Mouse (Mus musculus) heart, embryonic 16.5 days (tissue): ENCODE data around the gene Zfp933. TPM values are rescaled to one million over a fixed set of nuclear protein-coding genes. Genes with fewer than 3 reads are reported as not detected.

Experiments
- ATAC-seq: fragments of 200-750 bp; cut with Nextera tagmentation; replicated peaks from 2 replicates; pipeline ENCODE4 v1.8.0; 2017; ENCODE audit warnings: moderate number of reproducible peaks; ENCODE audit not compliant: insufficient read depth, low FRiP score; ENCODE audit errors: extremely low read depth
- H3K27ac ChIP-seq: fragments of 300-500 bp; sonication (generic); 2 replicates; pipeline ENCODE4 v1.5.1; 2014; ENCODE audit warnings: mild to moderate bottlenecking, low read length, control low read depth, moderate library complexity
- H3K27me3 ChIP-seq: fragments of 300-500 bp; sonication (generic); 2 replicates; pipeline ENCODE4 v1.6.1; 2014; ENCODE audit warnings: low read length, mixed read lengths; ENCODE audit not compliant: control insufficient read depth, insufficient read depth
- H3K36me3 ChIP-seq: fragments of 300-500 bp; sonication (generic); 2 replicates; pipeline ENCODE4 v1.6.1; 2014; ENCODE audit not compliant: control insufficient read depth, insufficient read depth
- H3K4me1 ChIP-seq: fragments of 300-500 bp; sonication (generic); 2 replicates; pipeline ENCODE4 v1.6.1; 2014; ENCODE audit warnings: low read length, mixed read lengths; ENCODE audit not compliant: control insufficient read depth, insufficient read depth
- H3K4me2 ChIP-seq: fragments of 300-500 bp; sonication (generic); 2 replicates; pipeline ENCODE4 v1.6.1; 2014; ENCODE audit warnings: low read depth, mild to moderate bottlenecking, control low read depth, low read length
- H3K4me3 ChIP-seq: fragments of 300-500 bp; sonication (generic); 2 replicates; pipeline ENCODE4 v1.5.1; 2014; ENCODE audit warnings: mild to moderate bottlenecking, control low read depth, low read length
- H3K9ac ChIP-seq: fragments of 300-500 bp; sonication (generic); 2 replicates; pipeline ENCODE4 v1.6.1; 2014; ENCODE audit warnings: low read length, control low read depth
- H3K9me3 ChIP-seq: fragments of 300-500 bp; sonication (generic); replicated peaks from 2 replicates; pipeline ENCODE4 v1.6.1; 2016; ENCODE audit warnings: low read length; ENCODE audit not compliant: control insufficient read depth
- whole genome bisulfite sequencing: fragments of 180-500 bp; shearing (Covaris S2); extraction: QIAGEN DNeasy Blood & Tissue Kit; methylation state at CpG from one replicate; pipeline ENCODE4 v1.1.7; 2014; 5-methylcytosine and 5-hydroxymethylcytosine counted together
- polyA plus RNA-seq: library from polyadenylated mRNA; unstranded; fragments of >200 nt; fragmentation: Nextera tagmentation; extraction: Ambion mirVana; gene quantifications from 2 replicates; pipeline ENCODE4 v1.2.1, GENCODE M21; 2015

The Zfp933 gene
- polyA plus RNA-seq, 1 experiment from 2014 or later = 4.7 TPM

- Histone ChIP-seq H3K27me3 (no peaks in the 10 kb centered on the region), H3K4me1 (no peaks in the 10 kb centered on the region), H3K9me3 (no peaks in the 10 kb centered on the region), H3K36me3 (peaks cover 94% of the 10 kb centered on the region), H3K4me3 (no peak overlapping the region), H3K27ac (no peak overlapping the region), H3K9ac (no peak overlapping the region), H3K4me2 (no peak overlapping the region)
- no peak; the same call in 1 of the 2 replicates for ATAC-seq
- 61% methylated on average over 6 of the region's 6 CpGs for WGBS
Observed at GRCm38 (mm10) chr4:147883041-147883440, 34.9 kb upstream of the Zfp933 start.

GRCm38 (mm10) chr4:147881792-147882191 lies 33.6 kb upstream of the Zfp933 start:
- no peak overlapping the region for H3K9ac ChIP-seq

DNA sequence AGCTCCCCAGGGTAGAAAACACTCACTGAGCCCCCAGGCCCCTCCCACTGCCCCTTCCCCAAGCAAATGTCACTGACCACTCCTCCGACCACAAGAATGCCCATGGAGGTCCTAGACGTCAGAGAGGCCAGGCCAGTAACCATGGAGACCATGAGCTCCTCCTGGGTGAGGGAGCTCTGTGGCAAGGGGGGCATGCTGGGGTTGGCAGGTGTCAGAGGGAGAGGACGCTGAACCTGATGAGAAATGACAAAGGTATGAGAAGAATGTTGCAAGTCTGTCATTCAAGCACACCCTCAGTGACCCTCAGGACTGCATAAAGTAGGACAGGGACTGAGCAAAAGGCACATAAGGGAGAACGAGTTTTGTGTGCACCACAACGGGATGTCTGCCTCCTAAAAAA lies 31.7 kb upstream of the Zfp933 start:
- 40% methylated on average over 5 of the region's 5 CpGs for WGBS
- Histone ChIP-seq H3K36me3 (peaks cover 81% of the 10 kb centered on the region), H3K27ac (no peak overlapping the region), H3K4me1 (no peaks in the 10 kb centered on the region), H3K4me2 (no peak overlapping the region), H3K27me3 (no peaks in the 10 kb centered on the region), H3K9me3 (no peaks in the 10 kb centered on the region), H3K4me3 (no peak overlapping the region), H3K9ac (no peak overlapping the region)
- no peak for ATAC-seq

More at GRCm38 (mm10) chr4:147881792-147882191, 33.6 kb upstream of the Zfp933 start:
- H3K27me3 ChIP-seq = no peaks in the 10 kb centered on the region
- no peak overlapping the region for H3K27ac ChIP-seq
- no peaks in the 10 kb centered on the region for H3K4me1 ChIP-seq
- H3K36me3 ChIP-seq = peaks cover 89% of the 10 kb centered on the region
- H3K4me3 ChIP-seq = no peak overlapping the region
- ATAC-seq = no peak
- no peak overlapping the region for H3K4me2 ChIP-seq
- 92% methylated on average over 7 of the region's 7 CpGs for WGBS
- H3K9me3 ChIP-seq = no peaks in the 10 kb centered on the region

GRCm38 (mm10) chr4:147879456-147879855 lies 31.3 kb upstream of the Zfp933 start:
- Histone ChIP-seq H3K36me3 (peaks cover 82% of the 10 kb centered on the region), H3K9ac (no peak overlapping the region), H3K27ac (no peak overlapping the region), H3K9me3 (no peaks in the 10 kb centered on the region), H3K4me3 (no peak overlapping the region), H3K4me2 (no peak overlapping the region), H3K27me3 (no peaks in the 10 kb centered on the region), H3K4me1 (no peaks in the 10 kb centered on the region)
- 70% methylated on average over 2 of the region's 2 CpGs for WGBS
- ATAC-seq = no peak

DNA sequence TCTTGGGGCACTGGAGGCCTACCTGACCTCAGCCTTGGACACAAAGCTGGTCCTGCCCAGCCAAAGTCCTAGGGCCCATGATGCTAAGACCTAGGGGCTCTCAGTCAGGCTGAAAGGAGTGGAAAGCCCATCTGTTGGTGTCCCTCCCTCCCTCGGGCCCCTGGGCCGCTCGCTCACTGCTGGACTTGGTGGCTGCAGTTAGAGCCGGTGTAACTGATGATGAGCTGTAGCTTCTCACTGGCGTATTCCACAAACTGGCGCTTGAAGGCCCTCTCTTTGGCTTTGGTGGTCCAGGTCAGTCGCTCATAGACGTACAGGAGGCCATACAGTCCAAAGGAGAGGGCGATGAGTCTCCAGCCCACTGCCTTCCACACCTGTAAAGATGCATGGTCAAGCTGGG lies 30.4 kb upstream of the Zfp933 start:
- Histone ChIP-seq H3K9me3 (no peaks in the 10 kb centered on the region), H3K9ac (no peak overlapping the region), H3K27me3 (no peaks in the 10 kb centered on the region), H3K4me3 (no peak overlapping the region), H3K27ac (no peak overlapping the region), H3K36me3 (peaks cover 82% of the 10 kb centered on the region), H3K4me1 (no peaks in the 10 kb centered on the region), H3K4me2 (no peak overlapping the region)
- no peak for ATAC-seq
- 94% methylated on average over 9 of the region's 9 CpGs for WGBS

DNA sequence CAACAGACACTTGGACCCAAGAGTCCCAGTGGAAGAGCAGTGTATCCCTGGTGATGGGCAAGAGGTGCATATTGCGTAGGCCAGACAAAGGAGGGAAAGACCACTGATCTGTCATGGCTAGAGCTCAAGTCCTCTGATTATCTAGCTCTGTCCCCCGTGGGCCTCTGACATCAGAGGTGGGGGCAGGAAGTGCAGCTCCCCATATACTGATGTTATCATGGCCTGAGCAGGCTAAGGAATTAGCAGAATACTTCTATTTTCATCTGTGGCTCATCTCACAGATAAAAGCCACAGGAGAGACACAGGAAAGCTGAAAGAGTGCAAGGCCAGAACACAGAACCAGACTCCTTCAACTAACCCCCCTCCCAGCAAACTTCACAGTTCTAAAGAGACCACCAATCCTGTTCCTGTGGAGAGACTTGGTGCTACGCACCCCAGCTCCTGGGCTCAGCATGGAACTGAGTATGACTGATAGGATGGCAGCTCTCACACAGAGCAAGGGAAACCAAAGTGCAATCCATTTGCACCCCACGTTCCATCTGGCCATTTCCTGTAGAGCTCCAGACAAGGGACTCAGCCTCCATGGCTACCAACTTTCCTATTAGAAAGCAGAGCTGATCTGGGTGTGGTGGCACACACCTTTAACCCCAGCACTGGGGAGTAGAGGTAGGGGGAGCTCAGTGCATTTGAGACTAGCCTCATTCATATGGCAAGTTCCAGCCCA lies 27.8 kb upstream of the Zfp933 start:
- no peaks in the 10 kb centered on the region for H3K27me3 ChIP-seq
- H3K36me3 ChIP-seq = peaks cover 76% of the 10 kb centered on the region
- ATAC-seq = no peak
- no peak overlapping the region for H3K27ac ChIP-seq
- H3K9ac ChIP-seq = no peak overlapping the region
- 74% methylated on average over 4 of the region's 4 CpGs for WGBS
- H3K4me2 ChIP-seq = no peak overlapping the region
- no peaks in the 10 kb centered on the region for H3K9me3 ChIP-seq
- no peak overlapping the region for H3K4me3 ChIP-seq
- H3K4me1 ChIP-seq = peaks cover 7% of the 10 kb centered on the region

DNA sequence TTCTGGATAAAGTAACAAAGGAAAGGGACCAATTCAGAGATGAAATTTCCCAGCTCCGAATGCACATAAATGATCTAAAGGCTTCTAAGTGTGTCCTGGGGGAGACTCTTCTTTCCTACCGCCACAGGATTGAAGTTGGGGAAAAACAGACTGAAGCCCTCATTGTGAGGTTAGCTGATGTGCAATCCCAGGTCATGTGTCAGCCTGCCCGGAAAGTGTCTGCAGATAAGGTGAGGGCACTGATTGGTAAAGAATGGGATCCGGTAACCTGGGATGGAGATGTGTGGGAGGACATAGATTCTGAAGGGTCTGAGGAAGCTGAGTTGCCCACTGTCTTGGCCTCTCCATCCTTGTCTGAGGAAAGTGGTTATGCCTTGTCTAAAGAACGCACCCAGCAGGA lies 21.1 kb upstream of the Zfp933 start:
- peaks cover 30% of the 10 kb centered on the region for H3K36me3 ChIP-seq
- WGBS = 3% methylated on average over 5 of the region's 5 CpGs

DNA sequence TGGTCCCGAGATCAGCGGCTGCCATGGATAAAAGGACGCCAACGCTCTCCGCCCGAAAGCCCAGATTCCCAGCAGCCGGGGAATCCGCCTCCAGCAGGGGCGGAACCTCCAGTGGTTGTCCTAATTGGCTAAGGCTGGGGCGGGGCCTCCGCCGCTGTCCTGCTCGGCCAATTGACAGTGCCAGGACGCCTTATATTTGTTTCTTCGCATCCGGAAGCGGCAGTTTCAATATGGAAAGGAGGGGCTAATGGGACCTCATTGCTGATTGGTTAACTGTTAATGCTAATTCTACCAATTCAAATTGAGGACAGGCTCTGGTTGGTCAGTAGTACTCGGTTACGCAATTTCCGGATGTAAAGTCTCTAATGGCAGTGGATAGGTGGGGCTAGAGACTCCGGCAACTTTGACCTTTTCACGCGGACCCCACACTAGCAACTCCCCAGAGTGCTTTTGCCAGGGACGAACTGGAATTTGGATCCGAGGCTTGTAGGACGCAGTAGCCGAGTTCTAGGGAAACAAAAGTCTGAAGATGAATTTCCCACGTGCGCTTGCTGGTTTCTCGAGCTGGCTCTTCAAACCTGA lies 20.4 kb upstream of the Zfp933 start, which contains the start of the genes Miip and Fv1:
Gene Miip (minus strand): TSS at position 367 of the 582 bp plus-strand sequence.
Gene Fv1 (plus strand): TSS at position 530 of the 582 bp plus-strand sequence.
- no peaks in the 10 kb centered on the region for H3K27me3 ChIP-seq
- H3K36me3 ChIP-seq = peaks cover 25% of the 10 kb centered on the region
- peaks cover 29% of the 10 kb centered on the region for H3K4me1 ChIP-seq
- peak; percentile 98 for ATAC-seq
- H3K4me2 ChIP-seq = peak within 1 kb of the TSS; percentile 85
- WGBS = under 1% methylated on average over 30 of the region's 30 CpGs
- H3K4me3 ChIP-seq = peak within 1 kb of the TSS; percentile 93
- no peaks in the 10 kb centered on the region for H3K9me3 ChIP-seq
- peak within 1 kb of the TSS; percentile 89 for H3K9ac ChIP-seq
- peak within 1 kb of the TSS; percentile 87 for H3K27ac ChIP-seq

More for the DNA sequence above, 21.1 kb upstream of the Zfp933 start:
- no peaks in the 10 kb centered on the region for H3K27me3 ChIP-seq
- peaks cover 29% of the 10 kb centered on the region for H3K4me1 ChIP-seq
- ATAC-seq = no peak
- H3K9me3 ChIP-seq = no peaks in the 10 kb centered on the region
- peak overlapping the region; percentile 85 for H3K4me2 ChIP-seq
- peak overlapping the region; percentile 77 for H3K9ac ChIP-seq
- peak overlapping the region; percentile 93 for H3K4me3 ChIP-seq
- H3K27ac ChIP-seq = peak overlapping the region; percentile 86
